Mouse (Mus musculus) liver, postnatal 0 days (tissue): ENCODE measurements around the gene Slc24a4.

Source experiments
- CTCF ChIP-seq: sonication (generic); IDR thresholded peaks from 2 replicates; pipeline ENCODE4 v1.5.1; 2016; ENCODE audit warnings: antibody characterized with exemption, low read depth
- EP300 ChIP-seq: IDR thresholded peaks from 2 replicates; pipeline ENCODE4 v1.6.1; 2016; ENCODE audit warnings: antibody characterized with exemption, low read depth, mild to moderate bottlenecking

DNA sequence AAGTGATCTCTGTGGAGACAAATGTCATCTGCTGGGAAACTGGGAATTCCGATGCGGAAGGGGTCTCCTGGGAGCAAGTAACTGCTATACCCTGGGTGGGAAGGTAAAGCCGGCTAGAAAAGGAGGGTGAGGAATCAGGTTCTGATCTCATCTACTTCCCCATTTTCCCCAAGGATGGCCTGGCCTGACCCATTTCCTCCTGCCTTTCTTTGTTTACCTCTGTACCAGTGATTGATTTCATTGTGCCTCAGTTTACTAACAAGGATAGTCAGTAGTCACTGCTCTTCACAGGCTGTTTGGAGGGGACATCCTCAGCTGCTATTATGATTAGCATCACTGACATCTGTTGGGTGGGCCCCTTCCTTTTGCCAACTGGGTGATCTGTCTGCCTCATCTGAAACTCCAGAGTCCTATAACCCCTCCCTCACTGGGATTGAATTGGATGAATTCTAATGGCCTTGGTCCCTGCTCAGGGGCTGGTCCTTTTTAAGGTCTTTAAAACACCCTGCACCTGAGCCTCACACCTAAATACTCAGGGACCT, 156.2 kb downstream of the Slc24a4 start:
- TF ChIP-seq EP300, result no peak
- no peak for TF ChIP-seq CTCF
